Mouse (Mus musculus): ENCODE measurements around the gene Prr5. TPM values are rescaled to one million over a fixed set of nuclear protein-coding genes. Genes with fewer than 3 reads are reported as not detected.

The Prr5 gene
- polyA plus RNA-seq, 1 experiment = 8.1 TPM

- H3K4me2 ChIP-seq (ENCODE audit: low read depth) = no peak overlapping the region
- no peaks in the 10 kb centered on the region for H3K36me3 ChIP-seq (ENCODE audit: control insufficient read depth, insufficient read depth)
- no peak for TF ChIP-seq TCF12 (IDR thresholded peaks at IDR 0.05; ENCODE audit: insufficient read depth, poor library complexity, severe bottlenecking)
- TF ChIP-seq USF1 (IDR thresholded peaks at IDR 0.05; ENCODE audit: low read depth) = no peak
- no peak for TF ChIP-seq REST (IDR thresholded peaks at IDR 0.05; ENCODE audit: insufficient read depth, insufficient read length)
- no peak for TF ChIP-seq MYOG (IDR thresholded peaks at IDR 0.05; ENCODE audit: control insufficient read depth in 1 of 3, insufficient read depth in 1 of 3, insufficient read length in 2 of 3, low read depth in 2 of 3)
- TF ChIP-seq SRF (IDR thresholded peaks at IDR 0.05; ENCODE audit: control insufficient read depth, insufficient read length, low read depth) = no peak
- no peak for TF ChIP-seq CEBPB (IDR thresholded peaks at IDR 0.05; ENCODE audit: insufficient read depth, poor library complexity, severe bottlenecking)
- no peak for TF ChIP-seq POLR2A (IDR thresholded peaks at IDR 0.05; ENCODE audit: insufficient read length, low read depth)
- no peak for TF ChIP-seq MYOD1 (IDR thresholded peaks at IDR 0.05; ENCODE audit: control insufficient read depth in 1 of 3, insufficient read length in 2 of 3, low read depth in 2 of 3)
- TF ChIP-seq TCF3 (IDR thresholded peaks at IDR 0.05; ENCODE audit: insufficient read length, low read depth) = no peak
- no peak for TF ChIP-seq MAX (IDR thresholded peaks at IDR 0.05; ENCODE audit: low read depth)
- TF ChIP-seq POLR2AphosphoS2 (IDR thresholded peaks at IDR 0.05; ENCODE audit: insufficient read length, low read depth) = no peak
- TF ChIP-seq E2F4 (IDR thresholded peaks at IDR 0.05; ENCODE audit: insufficient read depth) = no peak
- H3ac ChIP-seq (ENCODE audit: control insufficient read depth, insufficient read length) = no peak overlapping the region
- no peaks in the 10 kb centered on the region for H3K27me3 ChIP-seq (ENCODE audit: control insufficient read depth, insufficient read depth, insufficient read length)
- H3K79me2 ChIP-seq (ENCODE audit: control insufficient read depth, insufficient read depth) = no peaks in the 10 kb centered on the region
- no peak overlapping the region for H3K4me3 ChIP-seq
Measured at GRCm38 (mm10) chr15:84675317-84675716, 5.9 kb downstream of the Prr5 start.

- Histone ChIP-seq H3K79me2 (ENCODE audit: control insufficient read depth, insufficient read depth) (peaks cover 3% of the 10 kb centered on the region), H3ac (ENCODE audit: control insufficient read depth, insufficient read length) (no peak overlapping the region), H3K4me2 (ENCODE audit: low read depth) (no peak overlapping the region), H3K27me3 (ENCODE audit: control insufficient read depth, insufficient read depth, insufficient read length) (no peaks in the 10 kb centered on the region), H3K36me3 (ENCODE audit: control insufficient read depth, insufficient read depth) (no peaks in the 10 kb centered on the region), H3K4me3 (no peak overlapping the region)
- TF ChIP-seq POLR2A (IDR thresholded peaks at IDR 0.05; ENCODE audit: insufficient read length, low read depth) (no peak), E2F4 (IDR thresholded peaks at IDR 0.05; ENCODE audit: insufficient read depth) (no peak), USF1 (IDR thresholded peaks at IDR 0.05; ENCODE audit: low read depth) (no peak), REST (IDR thresholded peaks at IDR 0.05; ENCODE audit: insufficient read depth, insufficient read length) (no peak), MAX (IDR thresholded peaks at IDR 0.05; ENCODE audit: low read depth) (no peak), POLR2AphosphoS2 (IDR thresholded peaks at IDR 0.05; ENCODE audit: insufficient read length, low read depth) (no peak), SRF (IDR thresholded peaks at IDR 0.05; ENCODE audit: control insufficient read depth, insufficient read length, low read depth) (no peak), TCF3 (IDR thresholded peaks at IDR 0.05; ENCODE audit: insufficient read length, low read depth) (no peak), CEBPB (IDR thresholded peaks at IDR 0.05; ENCODE audit: insufficient read depth, poor library complexity, severe bottlenecking) (no peak), MYOG (IDR thresholded peaks at IDR 0.05; ENCODE audit: control insufficient read depth in 1 of 3, insufficient read depth in 1 of 3, insufficient read length in 2 of 3, low read depth in 2 of 3) (no peak), MYOD1 (IDR thresholded peaks at IDR 0.05; ENCODE audit: control insufficient read depth in 1 of 3, insufficient read length in 2 of 3, low read depth in 2 of 3) (no peak), TCF12 (IDR thresholded peaks at IDR 0.05; ENCODE audit: insufficient read depth, poor library complexity, severe bottlenecking) (no peak)
Measured at GRCm38 (mm10) chr15:84677943-84678342, 8.5 kb downstream of the Prr5 start.

- Histone ChIP-seq H3K79me2 (ENCODE audit: control insufficient read depth, insufficient read depth) (peaks cover 6% of the 10 kb centered on the region), H3ac (ENCODE audit: control insufficient read depth, insufficient read length) (no peak overlapping the region), H3K4me3 (no peak overlapping the region), H3K27me3 (ENCODE audit: control insufficient read depth, insufficient read depth, insufficient read length) (no peaks in the 10 kb centered on the region), H3K4me2 (ENCODE audit: low read depth) (no peak overlapping the region), H3K36me3 (ENCODE audit: control insufficient read depth, insufficient read depth) (no peaks in the 10 kb centered on the region)
- TF ChIP-seq MYOG (IDR thresholded peaks at IDR 0.05; ENCODE audit: control insufficient read depth in 1 of 3, insufficient read depth in 1 of 3, insufficient read length in 2 of 3, low read depth in 2 of 3) (no peak), USF1 (IDR thresholded peaks at IDR 0.05; ENCODE audit: low read depth) (no peak), CEBPB (IDR thresholded peaks at IDR 0.05; ENCODE audit: insufficient read depth, poor library complexity, severe bottlenecking) (no peak), TCF12 (IDR thresholded peaks at IDR 0.05; ENCODE audit: insufficient read depth, poor library complexity, severe bottlenecking) (no peak), E2F4 (IDR thresholded peaks at IDR 0.05; ENCODE audit: insufficient read depth) (no peak), TCF3 (IDR thresholded peaks at IDR 0.05; ENCODE audit: insufficient read length, low read depth) (no peak), POLR2A (IDR thresholded peaks at IDR 0.05; ENCODE audit: insufficient read length, low read depth) (no peak), SRF (IDR thresholded peaks at IDR 0.05; ENCODE audit: control insufficient read depth, insufficient read length, low read depth) (no peak), MAX (IDR thresholded peaks at IDR 0.05; ENCODE audit: low read depth) (no peak), REST (IDR thresholded peaks at IDR 0.05; ENCODE audit: insufficient read depth, insufficient read length) (no peak), POLR2AphosphoS2 (IDR thresholded peaks at IDR 0.05; ENCODE audit: insufficient read length, low read depth) (no peak), MYOD1 (IDR thresholded peaks at IDR 0.05; ENCODE audit: control insufficient read depth in 1 of 3, insufficient read length in 2 of 3, low read depth in 2 of 3) (no peak)
Measured at GRCm38 (mm10) chr15:84679090-84679489, 9.7 kb downstream of the Prr5 start.

- Histone ChIP-seq H3K79me2 (ENCODE audit: control insufficient read depth, insufficient read depth) (peaks cover 6% of the 10 kb centered on the region), H3ac (ENCODE audit: control insufficient read depth, insufficient read length) (no peak overlapping the region), H3K4me3 (no peak overlapping the region), H3K27me3 (ENCODE audit: control insufficient read depth, insufficient read depth, insufficient read length) (no peaks in the 10 kb centered on the region), H3K4me2 (ENCODE audit: low read depth) (no peak overlapping the region), H3K36me3 (ENCODE audit: control insufficient read depth, insufficient read depth) (no peaks in the 10 kb centered on the region)
- no peak for TF ChIP-seq REST (IDR thresholded peaks at IDR 0.05; ENCODE audit: insufficient read depth, insufficient read length)
- TF ChIP-seq TCF12 (IDR thresholded peaks at IDR 0.05; ENCODE audit: insufficient read depth, poor library complexity, severe bottlenecking) = no peak
- no peak for TF ChIP-seq CEBPB (IDR thresholded peaks at IDR 0.05; ENCODE audit: insufficient read depth, poor library complexity, severe bottlenecking)
- no peak for TF ChIP-seq MYOG (IDR thresholded peaks at IDR 0.05; ENCODE audit: control insufficient read depth in 1 of 3, insufficient read depth in 1 of 3, insufficient read length in 2 of 3, low read depth in 2 of 3)
- no peak for TF ChIP-seq TCF3 (IDR thresholded peaks at IDR 0.05; ENCODE audit: insufficient read length, low read depth)
- no peak for TF ChIP-seq POLR2A (IDR thresholded peaks at IDR 0.05; ENCODE audit: insufficient read length, low read depth)
- no peak for TF ChIP-seq MAX (IDR thresholded peaks at IDR 0.05; ENCODE audit: low read depth)
- no peak for TF ChIP-seq USF1 (IDR thresholded peaks at IDR 0.05; ENCODE audit: low read depth)
- no peak for TF ChIP-seq E2F4 (IDR thresholded peaks at IDR 0.05; ENCODE audit: insufficient read depth)
- no peak for TF ChIP-seq POLR2AphosphoS2 (IDR thresholded peaks at IDR 0.05; ENCODE audit: insufficient read length, low read depth)
- TF ChIP-seq SRF (IDR thresholded peaks at IDR 0.05; ENCODE audit: control insufficient read depth, insufficient read length, low read depth) = no peak
- no peak for TF ChIP-seq MYOD1 (IDR thresholded peaks at IDR 0.05; ENCODE audit: control insufficient read depth in 1 of 3, insufficient read length in 2 of 3, low read depth in 2 of 3)
Measured at GRCm38 (mm10) chr15:84679794-84680193, 10.4 kb downstream of the Prr5 start.
